Comparison of ENCODE assay signal across 25 mouse cellular contexts in the genomic region with DNA sequence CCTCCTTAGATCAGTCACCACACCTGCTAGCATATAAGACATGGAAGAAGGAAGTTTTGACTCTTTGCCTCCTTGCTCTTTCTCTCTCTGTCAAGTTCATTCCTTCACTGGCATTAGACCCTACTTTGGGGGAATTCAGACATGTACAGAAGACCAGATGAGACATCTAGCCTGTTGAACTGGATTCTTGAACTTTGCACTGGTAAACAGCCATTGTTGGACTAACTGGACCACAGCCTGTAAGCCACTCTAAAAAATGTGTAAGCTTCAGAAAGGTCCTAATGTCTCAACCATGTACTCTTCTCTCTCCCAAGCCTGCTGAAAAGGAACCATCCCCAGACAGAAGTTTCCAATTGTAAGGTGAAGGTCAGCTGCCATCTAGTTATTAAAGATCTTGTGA. TPM values are rescaled to one million over a fixed set of nuclear protein-coding genes. Genes with fewer than 3 reads are reported as not detected.
DNase-seq lines count a peak whose midpoint lies in the region; ATAC-seq and TF ChIP-seq lines count a peak whose summit lies in the region.
"Had no signal": no experiment of that assay in that cellular context is flagged by ENCODE, and none has a peak within 500 bp of the region (broad histone marks: within the 10 kb centered on the region; RNA-seq: fewer than 3 reads in every experiment).

No protein-coding gene starts in this region.

- no peak for ATAC-seq in liver, embryonic 11.5 days (replicated peaks; ENCODE audit: low FRiP score)
- peak; percentile 76 for ATAC-seq in liver, postnatal 0 days
- ATAC-seq in liver, embryonic 12.5 days: no peak
- ATAC-seq in inflammation-experienced regulatory T-cells, adult 6 months: no peak
- ATAC-seq: activated CD4-positive, CD25-positive, alpha-beta regulatory T cell, adult 4 months; CD4-positive, CD25-positive, alpha-beta regulatory T cell, adult 4 months; Patski had no signal

- no peak for TF ChIP-seq CTCF in liver, adult 2 months (IDR thresholded peaks at IDR 0.05; ENCODE audit: low read depth, low read length)
- TF ChIP-seq CTCF in liver, postnatal 0 days (IDR thresholded peaks at IDR 0.05; ENCODE audit: low read depth): no peak
- no peak for TF ChIP-seq CTCF in CH12.LX (conservative IDR thresholded peaks at IDR 0.05 in 1 of 2, IDR thresholded peaks at IDR 0.05 in 1 of 2; ENCODE audit: low read depth in 2 of 2, low read length in 2 of 2)

- peaks cover 1% of the 10 kb centered on the region; the same call in 1 of the 2 replicates for H3K27me3 ChIP-seq in liver, adult 2 months (ENCODE audit: control insufficient read depth, insufficient read depth, low read length)
- H3K27me3 ChIP-seq in liver, embryonic 11.5 days (replicated peaks; ENCODE audit: control insufficient read depth, insufficient read depth, low read length): no peaks in the 10 kb centered on the region
- H3K27me3 ChIP-seq in liver, postnatal 0 days (ENCODE audit: insufficient read depth, low read length): no peaks in the 10 kb centered on the region
- no peaks in the 10 kb centered on the region for H3K27me3 ChIP-seq in liver, embryonic 12.5 days (replicated peaks)
- H3K27me3 ChIP-seq in CH12.LX (replicated peaks): no peaks in the 10 kb centered on the region
- H3K27me3 ChIP-seq: Patski had no signal

- TF ChIP-seq POLR2A in liver, adult 2 months (IDR thresholded peaks at IDR 0.05; ENCODE audit: extremely low read depth, insufficient read depth, low read length): no peak
- TF ChIP-seq POLR2A in CH12.LX (IDR thresholded peaks at IDR 0.05; ENCODE audit: low read depth, low read length): no peak

- H3K4me3 ChIP-seq in liver, adult 2 months (ENCODE audit: insufficient read depth, low read depth, low read length): no peak overlapping the region
- H3K4me3 ChIP-seq in liver, embryonic 11.5 days (ENCODE audit: low read depth, low read length): no peak overlapping the region
- no peak overlapping the region for H3K4me3 ChIP-seq in liver, postnatal 0 days (ENCODE audit: low read depth, low read length)
- H3K4me3 ChIP-seq in liver, embryonic 12.5 days: no peak overlapping the region
- H3K4me3 ChIP-seq in CH12.LX (replicated peaks in 1 of 3; ENCODE audit: low read depth in 2 of 3, low read length in 2 of 3, poor library complexity in 1 of 3): no peak overlapping the region

- dilution Hi-C loops in CH12.LX (cut with MboI; ENCODE audit: extremely low pct_ligation_motif_present, extremely low pct_unique_long_range_greater_than_20kb, low sequenced_read_pairs): no loop called here

- peaks cover 13% of the 10 kb centered on the region for H3K4me1 ChIP-seq in liver, adult 2 months (ENCODE audit: control insufficient read depth, insufficient read depth, low read length)
- no peaks in the 10 kb centered on the region for H3K4me1 ChIP-seq in liver, embryonic 11.5 days (replicated peaks; ENCODE audit: control insufficient read depth, insufficient read depth, low read length)
- H3K4me1 ChIP-seq in liver, postnatal 0 days (ENCODE audit: insufficient read depth): peaks cover 4% of the 10 kb centered on the region; the same call in 1 of the 2 replicates
- no peaks in the 10 kb centered on the region for H3K4me1 ChIP-seq in liver, embryonic 12.5 days
- H3K4me1 ChIP-seq in CH12.LX (ENCODE audit: control insufficient read depth in 1 of 2, insufficient read depth in 2 of 2): peaks cover 2 to 41% of the 10 kb centered on the region in 2 experiments; a peak in 2 of 4 replicates

- in situ Hi-C loops in CH12.LX (cut with MboI; ENCODE audit: low pct_ligation_motif_present, low pct_unique_long_range_greater_than_20kb, low sequenced_read_pairs): no loop called here

- H3K79me2 ChIP-seq in liver, adult 2 months (ENCODE audit: control insufficient read depth, insufficient read depth, low read length): no peaks in the 10 kb centered on the region
- no peaks in the 10 kb centered on the region for H3K79me2 ChIP-seq in CH12.LX (replicated peaks; ENCODE audit: control insufficient read depth, extremely low read depth, insufficient read depth, poor library complexity, severe bottlenecking)

- no peaks in the 10 kb centered on the region for H3K36me3 ChIP-seq in liver, adult 2 months (ENCODE audit: control insufficient read depth, insufficient read depth, low read length)
- no peaks in the 10 kb centered on the region for H3K36me3 ChIP-seq in liver, embryonic 11.5 days (ENCODE audit: control insufficient read depth, insufficient read depth, low read length)
- no peaks in the 10 kb centered on the region for H3K36me3 ChIP-seq in liver, postnatal 0 days (replicated peaks; ENCODE audit: insufficient read depth, low read length)
- H3K36me3 ChIP-seq in liver, embryonic 12.5 days: no peaks in the 10 kb centered on the region
- H3K36me3 ChIP-seq in CH12.LX (replicated peaks in 1 of 2; ENCODE audit: control insufficient read depth in 1 of 2, insufficient read depth in 1 of 2, low read length in 1 of 2): no peaks in the 10 kb centered on the region
- H3K36me3 ChIP-seq: G1E had no signal

- no peak overlapping the region for H3K9ac ChIP-seq in liver, adult 2 months (ENCODE audit: low read depth, low read length)
- no peak overlapping the region for H3K9ac ChIP-seq in liver, embryonic 11.5 days (ENCODE audit: low read depth, low read length)
- H3K9ac ChIP-seq in liver, postnatal 0 days (replicated peaks): no peak overlapping the region
- H3K9ac ChIP-seq in liver, embryonic 12.5 days: no peak overlapping the region
- H3K9ac ChIP-seq in CH12.LX (ENCODE audit: insufficient read depth, low read depth): no peak overlapping the region

- no peaks in the 10 kb centered on the region for H3K9me3 ChIP-seq in liver, embryonic 11.5 days (ENCODE audit: control insufficient read depth, low read length)
- no peaks in the 10 kb centered on the region for H3K9me3 ChIP-seq in liver, postnatal 0 days (ENCODE audit: low read length)
- H3K9me3 ChIP-seq in liver, embryonic 12.5 days (replicated peaks): no peaks in the 10 kb centered on the region
- H3K9me3 ChIP-seq in CH12.LX (replicated peaks; ENCODE audit: low read length): no peaks in the 10 kb centered on the region
- H3K9me3 ChIP-seq: G1E had no signal

- no peak overlapping the region for H3K27ac ChIP-seq in liver, adult 2 months (replicated peaks; ENCODE audit: insufficient read depth, low read depth, low read length)
- no peak overlapping the region for H3K27ac ChIP-seq in liver, embryonic 11.5 days (ENCODE audit: low read depth, low read length)
- 0 out of 2 replicates have a peak overlapping the region, but pooled peaks have one; percentile 29 for H3K27ac ChIP-seq in liver, postnatal 0 days (ENCODE audit: low read depth)
- H3K27ac ChIP-seq in liver, embryonic 12.5 days: no peak overlapping the region
- H3K27ac ChIP-seq in CH12.LX (ENCODE audit: insufficient read depth, low read depth): no peak overlapping the region

- no peak for TF ChIP-seq EP300 in liver, postnatal 0 days (IDR thresholded peaks at IDR 0.05; ENCODE audit: low read depth)
- TF ChIP-seq EP300 in CH12.LX (IDR thresholded peaks at IDR 0.05; ENCODE audit: low read length): no peak

- peak; percentile 31 for DNase-seq in heart, adult 11 months
- DNase-seq in heart, adult 8-10 months (ENCODE audit: low spot score): no peak
- DNase-seq in liver, adult 2 months (ENCODE audit: extremely low read depth, low read depth, low spot score): peak; percentile 67
- DNase-seq in liver, embryonic 11.5 days (ENCODE audit: low spot score): no peak
- DNase-seq in liver, postnatal 0 days: no peak
- peak; percentile 21 for DNase-seq in CH12.LX (ENCODE audit: extremely low read depth)
- DNase-seq: adrenal gland, adult 2 months; adrenal gland, adult 8-10 months; adrenal gland, postnatal 10 days; adrenal gland, postnatal 14 days; adrenal gland, postnatal 25 days; adrenal gland, postnatal 36 days; B cell, adult 2 months; cerebellum, adult 11 months; cerebellum, adult 11-12 months; cerebellum, adult 18-20 months had no signal

- TF ChIP-seq RAD21 in CH12.LX (IDR thresholded peaks at IDR 0.05; ENCODE audit: low read depth, low read length): no peak

- H3K4me2 ChIP-seq in liver, embryonic 11.5 days: no peak overlapping the region
- H3K4me2 ChIP-seq in liver, postnatal 0 days (ENCODE audit: low read depth, low read length): no peak overlapping the region
- no peak overlapping the region for H3K4me2 ChIP-seq in liver, embryonic 12.5 days
- no peak overlapping the region for H3K4me2 ChIP-seq in CH12.LX (ENCODE audit: insufficient read depth, low read depth, poor library complexity, severe bottlenecking)

TF ChIP-seq in CH12.LX, 34 proteins besides CTCF, POLR2A, EP300 and RAD21:
- no peak for TF ChIP-seq UBTF (IDR thresholded peaks at IDR 0.05; ENCODE audit: low read depth, low read length)

RNA-seq across cellular contexts. Expression of gene AU018091, which starts 22.9 kb away (rescaled TPM):
- not detected for total RNA-seq in heart, adult 8-10 months (2022)
- not detected in 2 replicates for total RNA-seq in liver, adult 2 months (2014; rRNA removed)
- not detected in 2 replicates for polyA plus RNA-seq in liver, adult 2 months (2012; rRNA removed)
- polyA plus RNA-seq in liver, embryonic 11.5 days (2014; fragmentation: Nextera tagmentation; extraction: Ambion mirVana): 0.13 TPM in 1 of 2 replicates, not detected in the other
- not detected in 2 replicates for polyA plus RNA-seq in liver, postnatal 0 days (2015; fragmentation: Nextera tagmentation; extraction: Ambion mirVana)
- polyA plus RNA-seq in liver, embryonic 12.5 days (2016; fragmentation: Nextera tagmentation; extraction: Ambion mirVana): not detected in 2 replicates
- 0.04 and 0.08 TPM in 2 replicates for total RNA-seq in CH12.LX (2012; rRNA removed)
- total RNA-seq in CH12.LX (2014; rRNA removed): not detected in 2 replicates
- not detected in 2 replicates for polyA plus RNA-seq in CH12.LX (2012; ENCODE audit: insufficient read length, low read depth)
- polyA plus RNA-seq in inflammation-experienced regulatory T-cells, adult 6 months (2017; shearing (Covaris generic)): not detected
- total RNA-seq: adrenal gland, adult 18-20 months; adrenal gland, adult 2 months; adrenal gland, adult 8-10 months; adrenal gland, postnatal 10 days; adrenal gland, postnatal 14 days; adrenal gland, postnatal 25 days; adrenal gland, postnatal 36 days; adrenal gland, postnatal 4 days; MEL had no signal
- polyA plus RNA-seq: activated CD4-positive, CD25-positive, alpha-beta regulatory T cell, adult 4 months; adrenal gland, adult 2 months; CD4-positive, CD25-positive, alpha-beta regulatory T cell, adult 4 months; G1E had no signal

Comparison
In these comparisons a context has a peak if more than half of its experiments do, and no peak if none do; other contexts are left out.
1. DNase-seq: peak in heart, adult 11 months (single experiment), liver, adult 2 months (single experiment) and CH12.LX (single experiment); none in heart, adult 8-10 months (single experiment), liver, embryonic 11.5 days (single experiment) and liver, postnatal 0 days (single experiment).